10 mouse cellular contexts compared by ENCODE assay signal in genomic region chr14:55024236-55024635, GRCm38 (mm10). TPM values are rescaled to one million over a fixed set of nuclear protein-coding genes. Genes with fewer than 3 reads are reported as not detected.
DNase-seq lines count a peak whose midpoint lies in the region; ATAC-seq lines count a peak whose summit lies in the region.
"Had no signal": no experiment of that assay in that cellular context is flagged by ENCODE, and none has a peak within 500 bp of the region (broad histone marks: within the 10 kb centered on the region; RNA-seq: fewer than 3 reads in every experiment).

No protein-coding gene starts in this region.

- peak; percentile 21 for DNase-seq in kidney, adult 11 months
- peak; percentile 76 for DNase-seq in ES-CJ7 (ENCODE audit: low read depth, low spot score)
- DNase-seq in c-Kit-positive CD71-negative TER-119-negative erythroid progenitor cells, embryonic 14.5 days (ENCODE audit: low read depth), result peak; percentile 35
- peak; percentile 52 to 59 for DNase-seq in layer of hippocampus, postnatal 14 days (ENCODE audit: low spot score in 2 of 2)
- peak; percentile 89 for DNase-seq in midbrain, embryonic 14.5 days
- peak; percentile 61 for DNase-seq in thymus, postnatal 4 days

- WGBS in kidney, embryonic 16.5 days, result 60% methylated on average over 7 of the region's 7 CpGs
- 61% methylated on average over 7 of the region's 7 CpGs for WGBS in midbrain, embryonic 14.5 days

- H3K4me1 ChIP-seq in kidney, embryonic 16.5 days (ENCODE audit: insufficient read depth, low read length), result peaks cover 8% of the 10 kb centered on the region; the same call in 1 of the 2 replicates
- H3K4me1 ChIP-seq in midbrain, embryonic 14.5 days (ENCODE audit: control insufficient read depth, insufficient read depth, low read length), result peaks cover 20% of the 10 kb centered on the region

- H3K27ac ChIP-seq in kidney, embryonic 16.5 days (ENCODE audit: low read length), result no peak overlapping the region
- no peak overlapping the region for H3K27ac ChIP-seq in midbrain, embryonic 14.5 days (replicated peaks; ENCODE audit: low read depth, low read length)
- H3K27ac ChIP-seq: embryonic facial prominence, embryonic 15.5 days had no signal

- no peaks in the 10 kb centered on the region for H3K27me3 ChIP-seq in kidney, embryonic 16.5 days (ENCODE audit: insufficient read depth, low read length)
- no peaks in the 10 kb centered on the region for H3K27me3 ChIP-seq in midbrain, embryonic 14.5 days (ENCODE audit: control insufficient read depth, insufficient read depth, low read length)
- H3K27me3 ChIP-seq: embryonic facial prominence, embryonic 15.5 days; megakaryocyte, embryonic 14.5 days had no signal

- H3K4me3 ChIP-seq in kidney, embryonic 16.5 days (ENCODE audit: low read length), result no peak overlapping the region
- no peak overlapping the region for H3K4me3 ChIP-seq in midbrain, embryonic 14.5 days (replicated peaks; ENCODE audit: low read depth, low read length)
- H3K4me3 ChIP-seq: embryonic facial prominence, embryonic 15.5 days; megakaryocyte, embryonic 14.5 days had no signal

- H3K4me2 ChIP-seq in kidney, embryonic 16.5 days (replicated peaks; ENCODE audit: low read depth, low read length), result no peak overlapping the region
- H3K4me2 ChIP-seq in midbrain, embryonic 14.5 days (ENCODE audit: low read length), result no peak overlapping the region
- H3K4me2 ChIP-seq: embryonic facial prominence, embryonic 15.5 days had no signal

- ATAC-seq in kidney, embryonic 16.5 days (ENCODE audit: low FRiP score, low TSS enrichment), result no peak
- ATAC-seq in frontal cortex, adult (ENCODE audit: low TSS enrichment), result peak; percentile 48
- no peak for ATAC-seq in midbrain, embryonic 14.5 days (ENCODE audit: low FRiP score, low TSS enrichment)

- H3K9ac ChIP-seq in kidney, embryonic 16.5 days (replicated peaks; ENCODE audit: low read length), result no peak overlapping the region
- H3K9ac ChIP-seq in midbrain, embryonic 14.5 days (replicated peaks; ENCODE audit: low read length), result no peak overlapping the region
- H3K9ac ChIP-seq: embryonic facial prominence, embryonic 15.5 days had no signal

- H3K9me3 ChIP-seq in kidney, embryonic 16.5 days (ENCODE audit: low read length), result no peaks in the 10 kb centered on the region
- H3K9me3 ChIP-seq in midbrain, embryonic 14.5 days (ENCODE audit: control insufficient read depth, low read length), result no peaks in the 10 kb centered on the region
- H3K9me3 ChIP-seq: embryonic facial prominence, embryonic 15.5 days; megakaryocyte, embryonic 14.5 days had no signal

- peaks cover 44% of the 10 kb centered on the region for H3K36me3 ChIP-seq in kidney, embryonic 16.5 days (ENCODE audit: insufficient read depth, low read length)
- peaks cover 31% of the 10 kb centered on the region for H3K36me3 ChIP-seq in midbrain, embryonic 14.5 days (ENCODE audit: control insufficient read depth, insufficient read depth, low read length)

RNA-seq across cellular contexts. Expression of gene Ngdn, which starts 9.0 kb away (rescaled TPM):
- polyA plus RNA-seq in kidney, embryonic 16.5 days (2015; fragmentation: Nextera tagmentation; extraction: Ambion mirVana), result 87.0 and 88.8 TPM in 2 replicates
- 10 to 100 TPM; 28.6 to 33.5 TPM for total RNA-seq in layer of hippocampus, postnatal 14 days (2021)
- 51.7 and 54.3 TPM in 2 replicates for polyA plus RNA-seq in midbrain, embryonic 14.5 days (2014; fragmentation: Nextera tagmentation; extraction: Ambion mirVana)

RNA-seq across cellular contexts. Expression of gene Myh7, which starts 29.8 kb away (rescaled TPM):
- polyA plus RNA-seq in kidney, embryonic 16.5 days (2015; fragmentation: Nextera tagmentation; extraction: Ambion mirVana), result 2.4 and 5.0 TPM in 2 replicates
- total RNA-seq in layer of hippocampus, postnatal 14 days (2021), result 1 to 10 TPM; 4.0 to 5.4 TPM
- 5.4 and 7.7 TPM in 2 replicates for polyA plus RNA-seq in midbrain, embryonic 14.5 days (2014; fragmentation: Nextera tagmentation; extraction: Ambion mirVana)

RNA-seq across cellular contexts. Expression of gene Gm17428, which starts 47.5 kb away (rescaled TPM):
- polyA plus RNA-seq in kidney, embryonic 16.5 days (2015; fragmentation: Nextera tagmentation; extraction: Ambion mirVana), result not detected in 2 replicates
- total RNA-seq in layer of hippocampus, postnatal 14 days (2021), result not detected
- not detected in 2 replicates for polyA plus RNA-seq in midbrain, embryonic 14.5 days (2014; fragmentation: Nextera tagmentation; extraction: Ambion mirVana)
- polyA plus RNA-seq: embryonic facial prominence, embryonic 15.5 days had no signal

RNA-seq across cellular contexts. Expression of gene Myh6, which starts 57.5 kb away (rescaled TPM):
- polyA plus RNA-seq in kidney, embryonic 16.5 days (2015; fragmentation: Nextera tagmentation; extraction: Ambion mirVana), result 1.1 and 1.4 TPM in 2 replicates
- total RNA-seq in layer of hippocampus, postnatal 14 days (2021), result 1 to 10 TPM; 2.0 to 2.8 TPM
- 0.98 and 1.7 TPM in 2 replicates for polyA plus RNA-seq in midbrain, embryonic 14.5 days (2014; fragmentation: Nextera tagmentation; extraction: Ambion mirVana)

Comparison
In these comparisons a context has a peak if more than half of its experiments do, and no peak if none do; other contexts are left out.
1. DNase-seq: peak in every context shown above with its lines; median percentile 89 in midbrain, embryonic 14.5 days; 76 in ES-CJ7; 61 in thymus, postnatal 4 days; 56 in layer of hippocampus, postnatal 14 days; 35 in c-Kit-positive CD71-negative TER-119-negative erythroid progenitor cells, embryonic 14.5 days; 21 in kidney, adult 11 months.